ENCODE assay signal across 16 mouse cellular contexts in genomic region chr5:14138725-14139124, GRCm38 (mm10).
"Had no signal": no experiment of that assay in that cellular context is flagged by ENCODE, and none has a peak within 500 bp of the region (broad histone marks: within the 10 kb centered on the region; RNA-seq: fewer than 3 reads in every experiment).

No protein-coding gene starts in this region.

- DNase-seq: retina, postnatal 1 day; right cerebral cortex, adult 18-20 months; right cerebral cortex, postnatal 14 days; right cerebral cortex, postnatal 25 days; right cerebral cortex, postnatal 4 days; spleen, adult 18-20 months; thymus, adult 18-20 months; thymus, adult 2 months; thymus, postnatal 14 days; thymus, postnatal 25 days; thymus, postnatal 36 days; thymus, postnatal 4 days had no signal

- H3K4me3 ChIP-seq: neural tube, embryonic 13.5 days; neural tube, embryonic 15.5 days; stomach, embryonic 15.5 days had no signal

- H3K36me3 ChIP-seq: neural tube, embryonic 13.5 days; neural tube, embryonic 15.5 days; stomach, embryonic 15.5 days had no signal

- H3K27me3 ChIP-seq: neural tube, embryonic 13.5 days; neural tube, embryonic 15.5 days; stomach, embryonic 15.5 days had no signal

- H3K27ac ChIP-seq: neural tube, embryonic 13.5 days; neural tube, embryonic 15.5 days; stomach, embryonic 15.5 days; stomach, postnatal 0 days had no signal

- H3K4me1 ChIP-seq: neural tube, embryonic 13.5 days; neural tube, embryonic 15.5 days; stomach, embryonic 15.5 days had no signal

- H3K9ac ChIP-seq: neural tube, embryonic 13.5 days; neural tube, embryonic 15.5 days; stomach, embryonic 15.5 days had no signal

- H3K9me3 ChIP-seq: neural tube, embryonic 13.5 days; neural tube, embryonic 15.5 days; stomach, embryonic 15.5 days had no signal

- H3K4me2 ChIP-seq: neural tube, embryonic 13.5 days; neural tube, embryonic 15.5 days; stomach, embryonic 15.5 days had no signal
